ENCODE assay signal across 11 mouse cellular contexts in genomic region chr15:99723120-99723514, GRCm38 (mm10). TPM values are rescaled to one million over a fixed set of nuclear protein-coding genes. Genes with fewer than 3 reads are reported as not detected.
DNase-seq lines count a peak whose midpoint lies in the region; ATAC-seq and TF ChIP-seq lines count a peak whose summit lies in the region.
"Had no signal": no experiment of that assay in that cellular context is flagged by ENCODE, and none has a peak within 500 bp of the region (broad histone marks: within the 10 kb centered on the region; RNA-seq: fewer than 3 reads in every experiment).

No protein-coding gene starts in this region.

- H3K36me3 ChIP-seq in forebrain, embryonic 10.5 days (replicated peaks), result peaks cover 56% of the 10 kb centered on the region
- H3K36me3 ChIP-seq in forebrain, embryonic 16.5 days (ENCODE audit: control insufficient read depth, insufficient read depth), result no peaks in the 10 kb centered on the region; the same call in 1 of the 2 replicates
- H3K36me3 ChIP-seq in midbrain, embryonic 10.5 days, result peaks cover 61% of the 10 kb centered on the region
- peaks cover 12% of the 10 kb centered on the region for H3K36me3 ChIP-seq in midbrain, embryonic 16.5 days (ENCODE audit: control insufficient read depth, insufficient read depth, low read length)
- peaks cover 35% of the 10 kb centered on the region for H3K36me3 ChIP-seq in intestine, postnatal 0 days (ENCODE audit: control insufficient read depth, insufficient read depth)
- peaks cover 4% of the 10 kb centered on the region; the same call in 1 of the 2 replicates for H3K36me3 ChIP-seq in splenic B cell, adult 2 months (ENCODE audit: control insufficient read depth, insufficient read depth, low read length, poor library complexity, severe bottlenecking)

- intact Hi-C loops in gastrocnemius, postnatal 14 days (cut with DNase I; ENCODE audit: low total_unique reads), result loop anchor here (10.0 kb wide), 1 partner anchor 182 kb away; no protein-coding TSS in a partner anchor

- H3K27me3 ChIP-seq in forebrain, embryonic 10.5 days (ENCODE audit: poor library complexity, severe bottlenecking), result no peaks in the 10 kb centered on the region
- no peaks in the 10 kb centered on the region for H3K27me3 ChIP-seq in forebrain, embryonic 16.5 days (replicated peaks; ENCODE audit: control insufficient read depth, insufficient read depth, low read length)
- H3K27me3 ChIP-seq in midbrain, embryonic 10.5 days (ENCODE audit: low read depth, poor library complexity, severe bottlenecking), result no peaks in the 10 kb centered on the region
- H3K27me3 ChIP-seq in midbrain, embryonic 16.5 days (ENCODE audit: control insufficient read depth, insufficient read depth, low read depth, low read length), result no peaks in the 10 kb centered on the region
- no peaks in the 10 kb centered on the region for H3K27me3 ChIP-seq in intestine, postnatal 0 days (replicated peaks; ENCODE audit: control insufficient read depth, insufficient read depth, low read length)
- no peaks in the 10 kb centered on the region for H3K27me3 ChIP-seq in splenic B cell, adult 2 months (ENCODE audit: control insufficient read depth, insufficient read depth, low read length, poor library complexity, severe bottlenecking)

- no peak overlapping the region for H3K4me3 ChIP-seq in forebrain, embryonic 10.5 days
- no peak overlapping the region for H3K4me3 ChIP-seq in forebrain, embryonic 16.5 days (replicated peaks; ENCODE audit: low read length)
- H3K4me3 ChIP-seq in midbrain, embryonic 10.5 days, result 0 out of 2 replicates have a peak overlapping the region, but pooled peaks have one; percentile 98
- H3K4me3 ChIP-seq in midbrain, embryonic 16.5 days (ENCODE audit: low read depth, low read length), result no peak overlapping the region
- H3K4me3 ChIP-seq in intestine, postnatal 0 days (ENCODE audit: low read depth, low read length), result no peak overlapping the region

- WGBS in forebrain, embryonic 10.5 days, result 49% methylated on average over 10 of the region's 10 CpGs
- WGBS in forebrain, embryonic 16.5 days, result 58% methylated on average over 10 of the region's 10 CpGs
- WGBS in midbrain, embryonic 10.5 days, result 45% methylated on average over 10 of the region's 10 CpGs
- 51% methylated on average over 10 of the region's 10 CpGs for WGBS in midbrain, embryonic 16.5 days
- WGBS in intestine, postnatal 0 days, result 67% methylated on average over 10 of the region's 10 CpGs

- TF ChIP-seq CTCF in intestine, postnatal 0 days (IDR thresholded peaks at IDR 0.05; ENCODE audit: low read depth), result no peak

- no peaks in the 10 kb centered on the region for H3K9me3 ChIP-seq in forebrain, embryonic 10.5 days
- H3K9me3 ChIP-seq in forebrain, embryonic 16.5 days (ENCODE audit: control insufficient read depth, low read length), result no peaks in the 10 kb centered on the region
- no peaks in the 10 kb centered on the region for H3K9me3 ChIP-seq in midbrain, embryonic 10.5 days (replicated peaks)
- no peaks in the 10 kb centered on the region for H3K9me3 ChIP-seq in midbrain, embryonic 16.5 days (replicated peaks; ENCODE audit: control insufficient read depth, low read length, poor library complexity, severe bottlenecking)
- no peaks in the 10 kb centered on the region for H3K9me3 ChIP-seq in intestine, postnatal 0 days (ENCODE audit: control insufficient read depth)
- H3K9me3 ChIP-seq: megakaryocyte, embryonic 14.5 days had no signal

- DNase-seq in forebrain, embryonic 10.5 days (ENCODE audit: extremely low spot score, low spot score), result no peak
- no peak for DNase-seq in midbrain, embryonic 10.5 days (ENCODE audit: low spot score)
- DNase-seq in splenic B cell, adult 2 months (ENCODE audit: low read depth, low spot score), result peak; percentile 18
- no peak for DNase-seq in gastrocnemius, postnatal 14 days
- DNase-seq in B cell, adult 2 months, result no peak
- DNase-seq: thymus, adult 18-20 months had no signal

- no peak overlapping the region for H3K4me2 ChIP-seq in forebrain, embryonic 16.5 days (ENCODE audit: low read length)
- no peak overlapping the region for H3K4me2 ChIP-seq in midbrain, embryonic 16.5 days (ENCODE audit: low read length)
- peak overlapping the region; percentile 6; the same call in 1 of the 2 replicates for H3K4me2 ChIP-seq in intestine, postnatal 0 days (replicated peaks; ENCODE audit: low read depth)

- peaks cover 44% of the 10 kb centered on the region for H3K4me1 ChIP-seq in forebrain, embryonic 10.5 days
- H3K4me1 ChIP-seq in forebrain, embryonic 16.5 days (replicated peaks; ENCODE audit: control insufficient read depth, insufficient read depth, low read length), result peaks cover 28% of the 10 kb centered on the region
- peaks cover 61% of the 10 kb centered on the region for H3K4me1 ChIP-seq in midbrain, embryonic 10.5 days
- peaks cover 21% of the 10 kb centered on the region for H3K4me1 ChIP-seq in midbrain, embryonic 16.5 days (ENCODE audit: control insufficient read depth, insufficient read depth, low read length)
- H3K4me1 ChIP-seq in intestine, postnatal 0 days (replicated peaks; ENCODE audit: control insufficient read depth, insufficient read depth, low read length), result peaks cover 15% of the 10 kb centered on the region; the same call in 1 of the 2 replicates

- peak overlapping the region; percentile 91 for H3K27ac ChIP-seq in forebrain, embryonic 10.5 days
- no peak overlapping the region; the same call in 1 of the 2 replicates for H3K27ac ChIP-seq in forebrain, embryonic 16.5 days (ENCODE audit: low read length)
- H3K27ac ChIP-seq in midbrain, embryonic 10.5 days (replicated peaks), result peak overlapping the region; percentile 93
- no peak overlapping the region for H3K27ac ChIP-seq in midbrain, embryonic 16.5 days (ENCODE audit: low read length)
- peak overlapping the region; percentile 79 for H3K27ac ChIP-seq in intestine, postnatal 0 days (ENCODE audit: low read depth, low read length)

- no peak overlapping the region for H3K9ac ChIP-seq in forebrain, embryonic 16.5 days (replicated peaks; ENCODE audit: low read depth, low read length)
- no peak overlapping the region for H3K9ac ChIP-seq in midbrain, embryonic 16.5 days (ENCODE audit: low read depth, low read length)
- no peak overlapping the region for H3K9ac ChIP-seq in intestine, postnatal 0 days (ENCODE audit: low read depth, low read length)

- no peak for ATAC-seq in forebrain, embryonic 16.5 days
- no peak for ATAC-seq in midbrain, embryonic 16.5 days
- ATAC-seq in intestine, postnatal 0 days, result no peak

RNA-seq across cellular contexts. Expression of gene Cox14, which starts 2.3 kb away (rescaled TPM):
- 140 and 146 TPM in 2 replicates for polyA plus RNA-seq in forebrain, embryonic 10.5 days (2016; fragmentation: Nextera tagmentation; extraction: Ambion mirVana)
- 151 and 164 TPM in 2 replicates for polyA plus RNA-seq in forebrain, embryonic 16.5 days (2015; fragmentation: Nextera tagmentation; extraction: Ambion mirVana)
- 157 and 159 TPM in 2 replicates for polyA plus RNA-seq in midbrain, embryonic 10.5 days (2016; fragmentation: Nextera tagmentation; extraction: Ambion mirVana)
- polyA plus RNA-seq in midbrain, embryonic 16.5 days (2015; fragmentation: Nextera tagmentation; extraction: Ambion mirVana), result 142 and 164 TPM in 2 replicates
- polyA plus RNA-seq in intestine, postnatal 0 days (2015; fragmentation: Nextera tagmentation; extraction: Ambion mirVana), result 298 and 301 TPM in 2 replicates
- 100 to 1,000 TPM; 182 TPM for total RNA-seq in gastrocnemius, postnatal 14 days (2021)

RNA-seq across cellular contexts. Expression of gene Gpd1, which starts 5.8 kb away (rescaled TPM):
- 0.38 and 0.54 TPM in 2 replicates for polyA plus RNA-seq in forebrain, embryonic 10.5 days (2016; fragmentation: Nextera tagmentation; extraction: Ambion mirVana)
- polyA plus RNA-seq in forebrain, embryonic 16.5 days (2015; fragmentation: Nextera tagmentation; extraction: Ambion mirVana), result 2.4 and 2.9 TPM in 2 replicates
- polyA plus RNA-seq in midbrain, embryonic 10.5 days (2016; fragmentation: Nextera tagmentation; extraction: Ambion mirVana), result 0.40 and 0.62 TPM in 2 replicates
- polyA plus RNA-seq in midbrain, embryonic 16.5 days (2015; fragmentation: Nextera tagmentation; extraction: Ambion mirVana), result 1.4 and 1.7 TPM in 2 replicates
- 124 and 136 TPM in 2 replicates for polyA plus RNA-seq in intestine, postnatal 0 days (2015; fragmentation: Nextera tagmentation; extraction: Ambion mirVana)
- 100 to 1,000 TPM; 487 to 557 TPM for total RNA-seq in gastrocnemius, postnatal 14 days (2021)

RNA-seq across cellular contexts. Expression of gene Gm17349, which starts 17.8 kb away (rescaled TPM):
- polyA plus RNA-seq in forebrain, embryonic 10.5 days (2016; fragmentation: Nextera tagmentation; extraction: Ambion mirVana), result not detected in 2 replicates
- not detected in 2 replicates for polyA plus RNA-seq in forebrain, embryonic 16.5 days (2015; fragmentation: Nextera tagmentation; extraction: Ambion mirVana)
- polyA plus RNA-seq in midbrain, embryonic 10.5 days (2016; fragmentation: Nextera tagmentation; extraction: Ambion mirVana), result not detected in 2 replicates
- not detected in 2 replicates for polyA plus RNA-seq in midbrain, embryonic 16.5 days (2015; fragmentation: Nextera tagmentation; extraction: Ambion mirVana)
- 1.2 and 3.0 TPM in 2 replicates for polyA plus RNA-seq in intestine, postnatal 0 days (2015; fragmentation: Nextera tagmentation; extraction: Ambion mirVana)
- 1 to 10 TPM; 1.7 to 1.9 TPM for total RNA-seq in gastrocnemius, postnatal 14 days (2021)
- total RNA-seq: hematopoietic stem cell, adult 5-6 weeks had no signal

RNA-seq across cellular contexts. Expression of gene Smarcd1, which starts 21.2 kb away (rescaled TPM):
- polyA plus RNA-seq in forebrain, embryonic 10.5 days (2016; fragmentation: Nextera tagmentation; extraction: Ambion mirVana), result 91.5 TPM in 2 replicates
- 111 and 116 TPM in 2 replicates for polyA plus RNA-seq in forebrain, embryonic 16.5 days (2015; fragmentation: Nextera tagmentation; extraction: Ambion mirVana)
- polyA plus RNA-seq in midbrain, embryonic 10.5 days (2016; fragmentation: Nextera tagmentation; extraction: Ambion mirVana), result 98.1 and 112 TPM in 2 replicates
- 86.0 and 110 TPM in 2 replicates for polyA plus RNA-seq in midbrain, embryonic 16.5 days (2015; fragmentation: Nextera tagmentation; extraction: Ambion mirVana)
- polyA plus RNA-seq in intestine, postnatal 0 days (2015; fragmentation: Nextera tagmentation; extraction: Ambion mirVana), result 13.2 and 13.3 TPM in 2 replicates
- total RNA-seq in gastrocnemius, postnatal 14 days (2021), result 10 to 100 TPM in 1 of 2 experiments, 1 to 10 TPM in 1; 9.4 to 11.5 TPM

RNA-seq across cellular contexts. Expression of gene Cers5, which starts 49.6 kb away (rescaled TPM):
- polyA plus RNA-seq in forebrain, embryonic 10.5 days (2016; fragmentation: Nextera tagmentation; extraction: Ambion mirVana), result 57.6 and 59.5 TPM in 2 replicates
- 74.7 and 77.9 TPM in 2 replicates for polyA plus RNA-seq in forebrain, embryonic 16.5 days (2015; fragmentation: Nextera tagmentation; extraction: Ambion mirVana)
- 58.4 and 63.5 TPM in 2 replicates for polyA plus RNA-seq in midbrain, embryonic 10.5 days (2016; fragmentation: Nextera tagmentation; extraction: Ambion mirVana)
- 79.7 and 83.8 TPM in 2 replicates for polyA plus RNA-seq in midbrain, embryonic 16.5 days (2015; fragmentation: Nextera tagmentation; extraction: Ambion mirVana)
- 18.7 and 19.2 TPM in 2 replicates for polyA plus RNA-seq in intestine, postnatal 0 days (2015; fragmentation: Nextera tagmentation; extraction: Ambion mirVana)
- total RNA-seq in gastrocnemius, postnatal 14 days (2021), result 10 to 100 TPM; 10.4 to 10.6 TPM

Comparison
In these comparisons a context has a peak if more than half of its experiments do, and no peak if none do; other contexts are left out.
1. H3K27ac ChIP-seq: peak in forebrain, embryonic 10.5 days (single experiment), midbrain, embryonic 10.5 days (single experiment) and intestine, postnatal 0 days (single experiment); none in forebrain, embryonic 16.5 days (single experiment) and midbrain, embryonic 16.5 days (single experiment).
2. RNA of gene Gpd1, which starts 5.8 kb away (polyA plus RNA-seq): 124 to 136 TPM in intestine, postnatal 0 days; 2.4 to 2.9 TPM in forebrain, embryonic 16.5 days, 1.4 to 1.7 TPM in midbrain, embryonic 16.5 days, 0.40 to 0.62 TPM in midbrain, embryonic 10.5 days and 0.38 to 0.54 TPM in forebrain, embryonic 10.5 days; every median in the first group is over 10 times any median in the second.